In the genomic region with DNA sequence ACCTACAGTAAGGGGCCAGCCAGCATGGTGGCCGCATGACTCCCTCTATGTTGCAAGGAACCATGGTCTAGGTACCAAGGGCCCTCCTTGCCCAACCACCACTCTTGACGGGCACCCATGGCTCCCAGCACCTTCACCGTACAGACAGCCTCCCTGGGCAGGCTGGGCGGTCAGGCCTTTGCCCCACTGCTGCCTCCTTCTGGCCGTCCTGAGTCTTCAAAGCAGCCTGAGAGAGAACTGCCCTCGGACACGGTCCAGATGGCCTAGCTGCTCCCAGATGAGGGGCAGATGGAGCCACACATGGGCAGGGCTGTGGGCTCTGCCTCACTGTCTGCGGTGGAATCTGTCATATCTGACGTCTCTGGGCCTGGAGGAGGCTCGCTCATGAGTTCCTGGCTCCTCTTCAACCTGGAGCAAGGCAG, we compare ENCODE assay signal across 7 mouse cellular contexts. TPM values are rescaled to one million over a fixed set of nuclear protein-coding genes. Genes with fewer than 3 reads are reported as not detected.
A peak's percentile ranks its signal among the peaks of the same experiment; 100 is the strongest.
DNase-seq lines count a peak whose midpoint lies in the region; ATAC-seq and TF ChIP-seq lines count a peak whose summit lies in the region.

No protein-coding gene starts in this region.

- DNase-seq in kidney, postnatal 0 days (ENCODE audit: low spot score), result no peak
- no peak for DNase-seq in kidney, adult 8-10 months
- peak; percentile 56 to 58 for DNase-seq in cerebellum, adult 2 months
- peak; percentile 12 for DNase-seq in embryonic facial prominence, embryonic 11.5 days (ENCODE audit: low spot score)
- DNase-seq in midbrain, postnatal 0 days (ENCODE audit: low spot score), result peak; percentile 36
- no peak for DNase-seq in gastrocnemius, postnatal 4 days (ENCODE audit: low spot score in 2 of 2)

- no peaks in the 10 kb centered on the region for H3K27me3 ChIP-seq in kidney, postnatal 0 days (ENCODE audit: insufficient read depth, low read length)
- H3K27me3 ChIP-seq in cerebellum, adult 2 months (ENCODE audit: control insufficient read depth, insufficient read depth, low read length), result no peaks in the 10 kb centered on the region
- no peaks in the 10 kb centered on the region for H3K27me3 ChIP-seq in embryonic facial prominence, embryonic 11.5 days (ENCODE audit: control insufficient read depth, insufficient read depth, low read length)
- H3K27me3 ChIP-seq in midbrain, postnatal 0 days (ENCODE audit: insufficient read depth, low read length), result no peaks in the 10 kb centered on the region

- ATAC-seq in kidney, postnatal 0 days (replicated peaks; ENCODE audit: low FRiP score, low read depth), result 0 out of 2 replicates have a peak, but pooled peaks have one; percentile 24
- peak; percentile 15; the same call in 1 of the 2 replicates for ATAC-seq in embryonic facial prominence, embryonic 11.5 days (replicated peaks; ENCODE audit: insufficient number of reproducible peaks, low FRiP score, low TSS enrichment, low read depth)
- ATAC-seq in midbrain, postnatal 0 days (ENCODE audit: low FRiP score), result no peak
- ATAC-seq in megakaryocyte-erythroid progenitor cell, adult 5-6 weeks (replicated peaks; ENCODE audit: low FRiP score, low TSS enrichment, poor library complexity, severe bottlenecking), result no peak

- no peaks in the 10 kb centered on the region for H3K36me3 ChIP-seq in kidney, postnatal 0 days (ENCODE audit: insufficient read depth, low read length)
- H3K36me3 ChIP-seq in embryonic facial prominence, embryonic 11.5 days (replicated peaks; ENCODE audit: control insufficient read depth, insufficient read depth, low read depth, low read length), result no peaks in the 10 kb centered on the region
- peaks cover 9% of the 10 kb centered on the region for H3K36me3 ChIP-seq in midbrain, postnatal 0 days (ENCODE audit: insufficient read depth, low read length)

- no peak overlapping the region for H3K4me3 ChIP-seq in kidney, postnatal 0 days (replicated peaks; ENCODE audit: low read depth, low read length)
- no peak overlapping the region for H3K4me3 ChIP-seq in cerebellum, adult 2 months (replicated peaks; ENCODE audit: insufficient read depth, low read depth, low read length)
- no peak overlapping the region for H3K4me3 ChIP-seq in embryonic facial prominence, embryonic 11.5 days (ENCODE audit: low read depth, low read length)
- no peak overlapping the region for H3K4me3 ChIP-seq in midbrain, postnatal 0 days (ENCODE audit: low read depth, low read length)

- WGBS in kidney, postnatal 0 days, result 56% methylated on average over 10 of the region's 10 CpGs
- 43% methylated on average over 10 of the region's 10 CpGs for WGBS in cerebellum, adult 2 months
- 56% methylated on average over 10 of the region's 10 CpGs for WGBS in embryonic facial prominence, embryonic 11.5 days
- 57% methylated on average over 10 of the region's 10 CpGs for WGBS in midbrain, postnatal 0 days

- no peaks in the 10 kb centered on the region for H3K4me1 ChIP-seq in kidney, postnatal 0 days (replicated peaks; ENCODE audit: insufficient read depth, low read length)
- H3K4me1 ChIP-seq in cerebellum, adult 2 months (ENCODE audit: control insufficient read depth, insufficient read depth, low read length), result peaks cover 72% of the 10 kb centered on the region
- H3K4me1 ChIP-seq in embryonic facial prominence, embryonic 11.5 days (ENCODE audit: control insufficient read depth, insufficient read depth, low read length), result no peaks in the 10 kb centered on the region
- no peaks in the 10 kb centered on the region for H3K4me1 ChIP-seq in midbrain, postnatal 0 days (ENCODE audit: insufficient read depth, low read length)

- H3K9me3 ChIP-seq in kidney, postnatal 0 days (replicated peaks; ENCODE audit: low read length), result no peaks in the 10 kb centered on the region
- no peaks in the 10 kb centered on the region for H3K9me3 ChIP-seq in embryonic facial prominence, embryonic 11.5 days (replicated peaks; ENCODE audit: control insufficient read depth, low read length)
- H3K9me3 ChIP-seq in midbrain, postnatal 0 days (ENCODE audit: low read length), result no peaks in the 10 kb centered on the region

- TF ChIP-seq POLR2A in cerebellum, adult 2 months (IDR thresholded peaks at IDR 0.05; ENCODE audit: borderline replicate concordance, insufficient read depth, low read length), result no peak

- H3K4me2 ChIP-seq in kidney, postnatal 0 days (ENCODE audit: low read length), result no peak overlapping the region
- H3K4me2 ChIP-seq in embryonic facial prominence, embryonic 11.5 days (ENCODE audit: low read depth, low read length), result no peak overlapping the region
- H3K4me2 ChIP-seq in midbrain, postnatal 0 days (ENCODE audit: low read depth, low read length, poor library complexity, severe bottlenecking), result no peak overlapping the region

- peak; percentile 55 for TF ChIP-seq CTCF in kidney, postnatal 0 days (IDR thresholded peaks at IDR 0.05; ENCODE audit: low read depth)
- peak; percentile 45; the same call in 1 of the 2 replicates for TF ChIP-seq CTCF in cerebellum, adult 2 months (IDR thresholded peaks at IDR 0.05; ENCODE audit: borderline replicate concordance, insufficient read depth, low read depth, low read length)
- peak; percentile 51 for TF ChIP-seq CTCF in midbrain, postnatal 0 days (IDR thresholded peaks at IDR 0.05)

- H3K9ac ChIP-seq in kidney, postnatal 0 days (ENCODE audit: low read depth, low read length), result no peak overlapping the region
- H3K9ac ChIP-seq in embryonic facial prominence, embryonic 11.5 days (replicated peaks; ENCODE audit: low read length), result no peak overlapping the region
- no peak overlapping the region for H3K9ac ChIP-seq in midbrain, postnatal 0 days (replicated peaks; ENCODE audit: low read length, poor library complexity, severe bottlenecking)

- no peak overlapping the region for H3K27ac ChIP-seq in kidney, postnatal 0 days
- H3K27ac ChIP-seq in cerebellum, adult 2 months (ENCODE audit: insufficient read depth, low read length), result no peak overlapping the region
- H3K27ac ChIP-seq in embryonic facial prominence, embryonic 11.5 days (replicated peaks; ENCODE audit: low read depth, low read length), result no peak overlapping the region
- H3K27ac ChIP-seq in midbrain, postnatal 0 days (ENCODE audit: low read depth, low read length), result no peak overlapping the region

RNA-seq across cellular contexts. Expression of gene Dpysl4, which starts 18.2 kb away (rescaled TPM):
- polyA plus RNA-seq in kidney, postnatal 0 days (2015; fragmentation: Nextera tagmentation; extraction: Ambion mirVana), result 7.5 and 9.6 TPM in 2 replicates
- polyA plus RNA-seq in cerebellum, adult 2 months (2012; rRNA removed), result 127 and 156 TPM in 2 replicates
- 55.6 and 70.4 TPM in 2 replicates for polyA plus RNA-seq in embryonic facial prominence, embryonic 11.5 days (2014; fragmentation: Nextera tagmentation; extraction: Ambion mirVana)
- 172 and 180 TPM in 2 replicates for total RNA-seq in midbrain, postnatal 0 days (2014; rRNA removed)
- 164 and 167 TPM in 2 replicates for polyA plus RNA-seq in midbrain, postnatal 0 days (2015; fragmentation: Nextera tagmentation; extraction: Ambion mirVana)
- 1 to 10 TPM; 3.7 to 3.9 TPM for total RNA-seq in gastrocnemius, postnatal 4 days (2021)
- not detected in 2 replicates for total RNA-seq in megakaryocyte-erythroid progenitor cell, adult 5-6 weeks (2014; fragmentation: Nextera tagmentation)
- not detected in 2 replicates for total RNA-seq in megakaryocyte-erythroid progenitor cell, adult 5-6 weeks (2017)

Comparison
In these comparisons a context has a peak if more than half of its experiments do, and no peak if none do; other contexts are left out.
1. ATAC-seq: peak in kidney, postnatal 0 days (single experiment) and embryonic facial prominence, embryonic 11.5 days (single experiment); none in midbrain, postnatal 0 days (single experiment) and megakaryocyte-erythroid progenitor cell, adult 5-6 weeks (single experiment).
2. DNase-seq: peak in cerebellum, adult 2 months (2 of 2), embryonic facial prominence, embryonic 11.5 days (single experiment) and midbrain, postnatal 0 days (single experiment); none in kidney, postnatal 0 days (single experiment), kidney, adult 8-10 months (0 of 2) and gastrocnemius, postnatal 4 days (0 of 2).
3. Peak in every context shown above with its lines, with median percentiles within 50 percentile points of each other: CTCF ChIP-seq.